Mouse (Mus musculus) heart, postnatal 0 days (tissue): Measurements from ENCODE around the gene Dync1li2.

Experiments used
- CTCF ChIP-seq: IDR thresholded peaks from 2 replicates; pipeline ENCODE4 v1.5.1; 2016; ENCODE audit warnings: antibody characterized with exemption, control low read depth, low read depth
- EP300 ChIP-seq: IDR thresholded peaks from 2 replicates; pipeline ENCODE4 v1.6.1; 2016; ENCODE audit warnings: antibody characterized with exemption, low read depth

GRCm38 (mm10) chr8:104403596-104403995, 39.3 kb downstream of the Dync1li2 start:
- TF ChIP-seq CTCF (peak; percentile 38; the same call in 1 of the 2 replicates), EP300 (no peak)
